Mouse (Mus musculus) retina, postnatal 1 day (tissue): ENCODE measurements around the gene Mcpt1.
"Not testable (repeated sequence)": the region's sequence is repeated elsewhere in the genome, so short reads cannot be mapped to it uniquely, and the experiment has no call there.

Experiments used
- DNase-seq: peaks from one replicate; pipeline ENCODE4 v3.0.0-alpha.2; 2012

The Mcpt1 gene

GRCm38 (mm10) chr14:56017671-56018070, at the start of gene Mcpt1:
TSS of gene Mcpt1 (plus strand) at chr14:56017971.
- not testable (repeated sequence) for DNase-seq

GRCm38 (mm10) chr14:55987464-55987863, 30.3 kb upstream of the Mcpt1 start:
- not testable (repeated sequence) for DNase-seq

GRCm38 (mm10) chr14:56013147-56013546, 4.6 kb upstream of the Mcpt1 start:
- DNase-seq: no peak

- DNase-seq: no peak
Observed at GRCm38 (mm10) chr14:56013924-56014323, 3.8 kb upstream of the Mcpt1 start.

- no peak for DNase-seq
Observed at GRCm38 (mm10) chr14:56019446-56019845, 1.7 kb downstream of the Mcpt1 start.

GRCm38 (mm10) chr14:56021305-56021704, 3.5 kb downstream of the Mcpt1 start:
- not testable (repeated sequence) for DNase-seq

- not testable (repeated sequence) for DNase-seq
Observed at GRCm38 (mm10) chr14:56030395-56030794, 12.6 kb downstream of the Mcpt1 start, which contains the start of gene Mcpt9. TSS of gene Mcpt9 (minus strand) at chr14:56030495.

GRCm38 (mm10) chr14:56034433-56034832, 16.7 kb downstream of the Mcpt1 start:
- no peak for DNase-seq

- DNase-seq: not testable (repeated sequence)
Observed at GRCm38 (mm10) chr14:56041792-56042191, 24.0 kb downstream of the Mcpt1 start, which contains the start of gene Mcpt2. TSS of gene Mcpt2 (plus strand) at chr14:56042041.

GRCm38 (mm10) chr14:56055408-56055807, 37.6 kb downstream of the Mcpt1 start:
- DNase-seq: no peak

GRCm38 (mm10) chr14:56057722-56058121, 40.0 kb downstream of the Mcpt1 start:
- DNase-seq: no peak

GRCm38 (mm10) chr14:56062213-56062612, 44.4 kb downstream of the Mcpt1 start, which contains the start of gene Mcpt4:
TSS of gene Mcpt4 (minus strand) at chr14:56062313.
- not testable (repeated sequence) for DNase-seq
